Mouse (Mus musculus): ENCODE results near the gene Pdhx. TPM values are rescaled to one million over a fixed set of nuclear protein-coding genes. Genes with fewer than 3 reads are reported as not detected.

Pdhx gene
- total RNA-seq (2015) (13.5 and 16.8 TPM in 2 replicates), total RNA-seq (2017) (20.6 and 23.9 TPM in 2 replicates)

DNA sequence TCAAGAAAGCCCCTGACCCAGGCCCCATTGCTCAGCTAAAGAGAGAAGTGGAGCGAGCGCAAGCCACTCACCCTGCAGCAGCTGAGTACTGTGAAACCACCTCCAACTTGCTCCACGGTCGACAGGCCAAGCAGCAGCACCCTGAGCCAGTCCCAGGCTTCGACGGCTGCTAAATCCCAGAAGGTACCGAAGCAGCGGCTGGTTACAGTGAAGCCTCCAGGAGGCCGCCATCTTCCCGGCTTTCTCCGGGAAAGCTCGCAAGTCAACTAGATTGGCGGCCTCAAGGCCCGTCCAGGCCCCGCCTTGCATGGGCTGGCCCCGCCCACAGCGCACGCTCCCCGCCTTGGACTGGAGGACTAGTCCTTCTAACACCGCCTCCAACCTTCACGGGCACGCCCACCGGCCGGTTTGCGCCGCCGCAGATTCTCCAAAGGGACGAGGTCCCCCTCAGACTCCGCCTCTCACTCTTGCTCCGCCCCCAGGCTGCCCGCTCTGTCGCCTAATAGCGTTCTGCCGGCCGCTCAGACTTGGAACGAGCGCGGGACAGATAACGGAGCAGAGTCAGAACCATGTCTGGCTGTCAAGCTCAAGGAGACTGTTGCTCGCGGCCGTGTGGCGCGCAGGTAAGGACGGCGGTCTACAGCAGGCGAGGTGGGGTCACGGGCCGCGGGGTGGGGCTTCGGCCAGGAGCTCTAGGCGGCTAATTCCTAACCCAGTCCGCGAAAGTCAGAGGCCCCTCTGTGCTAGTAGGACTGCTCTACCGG lies at the start of gene Pdhx, which contains the start of gene Apip:
Gene Pdhx (minus strand): TSS at position 295 of the 764 bp plus-strand sequence.
Gene Apip (plus strand): TSS at position 457 of the 764 bp plus-strand sequence.
- peak; percentile 95 for ATAC-seq (ENCODE audit: poor library complexity, severe bottlenecking)

DNA sequence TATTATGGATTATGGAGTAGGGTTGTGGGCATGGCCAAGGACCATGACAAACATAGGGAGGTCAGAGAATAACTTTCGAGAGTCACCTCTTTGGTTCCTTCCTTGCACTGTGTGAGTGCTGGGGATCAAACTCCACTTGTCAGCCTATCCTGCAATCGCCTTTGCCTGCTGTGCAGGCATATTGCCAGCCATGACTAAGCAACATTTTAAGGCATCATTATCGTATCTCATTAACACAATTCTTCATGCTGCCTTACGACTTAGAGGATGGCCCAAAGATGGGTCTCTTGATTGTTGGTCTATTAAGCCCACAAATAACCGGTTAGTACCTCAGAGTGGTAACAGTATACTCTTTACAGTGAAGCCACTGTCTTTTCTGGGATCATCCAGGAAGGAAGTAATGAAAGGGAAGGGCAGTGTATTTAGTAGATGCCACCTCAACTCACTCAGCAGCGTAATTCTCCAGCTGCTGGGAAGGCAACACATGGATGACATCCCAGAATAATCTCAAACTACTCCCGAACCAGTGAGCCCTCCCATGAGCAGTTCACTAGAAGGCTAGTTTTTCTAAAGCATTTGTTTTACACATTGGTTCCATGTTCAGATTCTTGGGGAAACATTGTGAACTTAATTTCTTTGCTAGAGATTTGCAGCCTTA lies 46.0 kb upstream of the Pdhx start:
- no peak for ATAC-seq (ENCODE audit: poor library complexity, severe bottlenecking)

DNA sequence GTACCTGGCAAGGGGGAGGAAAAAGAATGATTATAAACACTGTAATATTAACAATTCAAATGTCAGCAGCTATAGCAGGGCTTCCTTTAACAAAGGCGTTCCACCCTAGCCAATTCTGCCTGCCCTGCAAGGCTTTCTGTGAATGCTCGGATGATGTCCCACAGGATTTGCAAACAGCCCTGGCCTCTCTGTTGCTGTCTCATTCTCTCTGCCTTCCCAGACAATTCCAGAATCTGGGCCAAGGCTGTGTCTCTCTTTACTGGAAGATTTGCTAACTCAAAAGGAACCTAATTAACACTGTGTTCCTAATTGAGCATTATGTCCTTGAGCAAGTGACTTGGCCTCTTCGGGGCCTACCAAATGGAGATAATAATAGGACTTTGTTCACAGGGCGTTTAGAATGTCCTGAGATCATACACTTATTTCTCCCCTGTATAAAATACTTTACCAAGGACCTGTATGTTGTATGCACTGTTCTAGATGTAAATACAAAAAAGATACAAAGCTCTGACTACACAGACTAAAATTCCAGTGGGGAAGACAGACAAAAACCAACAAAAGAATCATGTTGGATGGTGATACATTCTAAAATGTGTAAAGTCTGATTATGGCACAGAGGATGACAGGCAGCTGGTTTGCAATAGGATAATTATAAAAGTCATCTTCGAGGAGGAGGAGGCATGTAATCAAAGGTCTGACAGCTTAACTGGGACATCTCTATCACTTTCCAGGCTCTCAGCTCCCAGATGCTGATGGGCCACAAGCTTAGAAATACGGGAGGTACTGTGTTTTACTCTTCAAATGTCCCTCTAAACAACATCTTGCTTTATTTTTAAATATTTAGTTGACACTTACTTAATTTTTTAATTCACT lies 45.2 kb upstream of the Pdhx start:
- no peak for ATAC-seq (ENCODE audit: poor library complexity, severe bottlenecking)

DNA sequence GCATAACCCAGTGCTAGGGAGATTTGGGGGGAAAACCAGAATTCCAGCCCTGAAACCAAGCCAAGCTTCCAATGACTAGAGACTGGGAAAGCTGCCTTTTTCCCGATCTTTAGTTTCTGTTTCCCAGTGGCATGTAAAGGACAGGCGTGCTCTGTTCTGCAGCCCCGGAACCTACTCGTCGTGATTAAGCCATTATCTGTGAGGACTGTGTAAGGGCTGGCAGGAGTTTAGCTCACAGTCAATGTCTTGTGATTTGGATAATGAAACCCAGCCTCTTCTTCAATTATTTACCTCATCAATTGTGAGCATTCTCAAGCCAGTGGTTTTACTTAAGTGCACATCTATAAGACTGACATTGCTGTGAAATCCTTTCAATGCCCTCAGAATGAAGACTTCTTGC lies 43.9 kb upstream of the Pdhx start:
- no peak for ATAC-seq (ENCODE audit: poor library complexity, severe bottlenecking)

DNA sequence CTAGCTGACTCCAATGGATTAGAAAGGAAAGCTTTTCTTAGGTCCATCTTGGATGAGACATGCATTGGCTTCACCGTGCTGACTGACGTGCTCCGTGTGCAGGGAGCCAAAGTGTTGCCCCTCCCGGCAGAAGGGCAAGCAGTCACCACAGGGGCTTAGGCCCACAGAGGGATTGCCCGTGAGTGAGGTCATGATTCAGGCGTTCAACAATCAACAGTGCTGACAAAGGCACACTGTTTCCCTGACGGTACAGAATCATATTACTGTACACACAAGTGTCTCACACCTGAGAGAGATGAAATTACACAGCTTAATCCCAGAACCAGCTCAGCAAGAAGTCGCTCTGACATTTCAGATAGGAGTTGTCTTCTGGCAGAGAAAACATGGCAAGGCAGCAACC lies 38.4 kb upstream of the Pdhx start:
- no peak for ATAC-seq (ENCODE audit: poor library complexity, severe bottlenecking)

DNA sequence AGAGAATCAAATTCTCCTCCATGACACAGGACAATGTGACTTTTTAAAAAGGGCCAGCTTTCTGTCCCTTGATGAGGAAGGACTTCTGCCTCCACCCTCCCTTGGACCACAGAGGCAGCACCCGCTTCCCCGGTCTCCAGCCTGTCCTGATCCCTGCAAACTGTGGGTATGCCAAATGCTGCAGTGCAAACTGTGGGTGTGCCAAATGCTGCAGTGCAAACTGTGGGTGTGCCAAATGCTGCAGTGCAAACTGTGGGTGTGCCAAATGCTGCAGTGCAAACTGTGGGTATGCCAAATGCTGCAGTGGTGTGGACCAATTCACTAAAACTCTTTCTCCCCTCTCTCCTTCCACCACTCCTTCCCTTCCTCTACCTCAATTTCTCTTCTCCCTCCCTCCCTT lies 32.9 kb upstream of the Pdhx start:
- ATAC-seq (ENCODE audit: poor library complexity, severe bottlenecking): no peak

DNA sequence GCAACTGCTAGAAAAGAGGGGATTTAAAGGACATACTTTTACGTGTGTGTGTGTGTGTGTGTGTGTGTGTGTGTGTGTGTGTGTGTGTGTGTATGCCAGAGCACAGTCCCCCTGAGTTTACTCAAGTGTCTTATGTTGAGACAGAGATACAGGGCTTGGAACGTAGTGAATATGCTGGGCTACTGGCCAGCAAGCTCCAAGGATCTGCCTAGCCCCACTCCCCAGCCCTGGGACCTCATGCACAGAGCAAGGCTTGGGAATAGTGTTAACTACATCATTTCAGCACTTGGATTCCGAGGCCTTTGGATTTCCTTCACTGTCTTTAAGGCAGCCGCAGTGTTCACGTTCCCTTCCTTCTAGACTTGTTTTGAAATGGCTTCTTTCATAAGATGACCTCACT lies 29.3 kb upstream of the Pdhx start:
- ATAC-seq (ENCODE audit: poor library complexity, severe bottlenecking): no peak

DNA sequence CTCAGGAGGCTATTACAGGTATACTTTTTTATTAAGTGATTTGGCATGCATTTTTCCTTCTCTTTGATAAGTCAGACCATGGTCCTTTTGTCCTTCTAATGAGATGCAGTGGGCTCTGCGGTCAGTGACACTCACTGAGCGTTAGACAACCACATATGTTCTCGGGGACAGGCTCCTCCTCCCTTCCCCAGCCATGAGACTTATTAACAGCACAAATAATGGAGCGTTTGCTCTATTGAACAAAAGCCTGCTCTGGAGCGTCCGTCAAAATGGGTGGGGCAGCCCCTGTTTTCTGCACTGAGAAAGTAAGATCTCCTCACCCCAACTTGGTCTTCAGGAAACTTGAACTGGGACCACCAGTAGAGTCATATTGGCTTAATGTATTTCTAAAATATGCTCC lies 16.2 kb upstream of the Pdhx start:
- ATAC-seq (ENCODE audit: poor library complexity, severe bottlenecking): no peak

DNA sequence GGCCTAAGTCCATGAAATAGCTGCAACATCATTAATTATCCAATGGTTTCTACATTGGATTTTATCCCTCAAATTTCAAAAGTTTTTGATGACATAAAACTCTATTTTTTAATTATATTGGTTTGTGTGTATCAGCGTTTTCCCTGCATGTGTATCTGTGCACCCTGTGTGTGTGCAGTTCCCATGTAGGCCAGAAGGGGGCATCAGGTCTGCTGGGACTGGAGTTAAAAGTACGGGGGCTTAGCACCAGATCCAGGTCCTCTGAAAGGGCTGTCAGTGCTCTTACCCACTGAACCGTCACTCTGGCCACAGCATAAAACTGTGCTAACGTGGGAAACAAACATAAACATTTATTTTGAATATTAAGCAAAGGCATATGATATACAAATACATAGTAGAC lies 14.8 kb upstream of the Pdhx start:
- ATAC-seq (ENCODE audit: poor library complexity, severe bottlenecking): no peak

DNA sequence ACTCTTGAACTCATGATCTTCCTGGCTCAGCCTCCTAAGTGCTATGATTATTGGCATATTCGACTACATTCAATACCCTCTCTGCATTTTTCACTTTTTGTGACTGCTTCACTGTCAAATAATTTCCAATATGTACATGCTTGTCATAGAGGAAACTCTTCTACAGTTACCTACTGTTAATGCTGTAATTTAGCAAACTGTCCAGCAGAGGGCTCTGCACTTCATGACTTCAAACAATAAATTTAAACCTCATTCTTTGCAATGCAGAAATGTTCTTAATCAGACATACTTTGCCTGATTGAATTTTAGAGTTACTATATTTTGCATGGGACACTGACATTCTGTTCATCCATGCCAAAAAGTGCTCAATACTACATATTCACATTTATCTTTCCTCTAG lies 13.1 kb upstream of the Pdhx start:
- ATAC-seq (ENCODE audit: poor library complexity, severe bottlenecking): peak; percentile 63

DNA sequence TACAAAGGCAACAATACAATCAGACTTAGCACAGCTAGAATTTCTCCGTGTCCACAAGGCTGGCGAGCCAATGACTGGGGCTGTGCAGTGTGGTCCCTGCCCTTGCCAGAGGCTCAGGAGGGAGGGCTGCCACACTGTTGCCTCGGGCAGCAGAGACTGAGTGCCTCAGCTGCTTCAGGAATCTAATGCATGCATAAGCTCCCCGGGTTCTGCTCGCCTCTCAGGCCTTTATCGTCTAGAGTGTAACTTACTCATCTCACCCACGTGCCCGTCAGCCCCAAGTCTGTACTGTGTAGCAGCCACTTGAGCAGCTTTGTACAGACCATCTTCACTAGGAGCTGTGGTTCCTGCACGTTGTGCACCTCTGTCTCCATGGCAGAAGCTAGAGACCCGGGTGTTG lies 12.3 kb upstream of the Pdhx start:
- ATAC-seq (ENCODE audit: poor library complexity, severe bottlenecking): no peak

DNA sequence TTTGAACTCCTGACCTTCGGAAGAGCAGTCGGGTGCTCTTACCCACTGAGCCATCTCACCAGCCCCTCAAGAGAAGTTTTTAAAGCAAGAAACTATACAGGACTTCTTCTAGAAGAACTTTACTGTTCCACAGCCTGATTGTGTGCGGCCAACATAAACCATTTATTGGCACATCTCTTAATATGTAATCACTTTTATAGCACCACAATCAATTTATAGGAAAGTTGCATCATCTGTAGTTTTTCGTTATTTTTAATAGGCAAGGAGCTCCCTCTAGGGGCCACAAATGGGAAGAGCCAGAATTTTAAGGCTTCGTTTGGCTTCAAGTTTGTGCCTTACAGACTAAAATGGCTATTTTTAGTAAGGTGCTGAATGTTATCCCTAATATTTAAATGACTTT lies 11.1 kb upstream of the Pdhx start:
- peak; percentile 59 for ATAC-seq (ENCODE audit: poor library complexity, severe bottlenecking)

DNA sequence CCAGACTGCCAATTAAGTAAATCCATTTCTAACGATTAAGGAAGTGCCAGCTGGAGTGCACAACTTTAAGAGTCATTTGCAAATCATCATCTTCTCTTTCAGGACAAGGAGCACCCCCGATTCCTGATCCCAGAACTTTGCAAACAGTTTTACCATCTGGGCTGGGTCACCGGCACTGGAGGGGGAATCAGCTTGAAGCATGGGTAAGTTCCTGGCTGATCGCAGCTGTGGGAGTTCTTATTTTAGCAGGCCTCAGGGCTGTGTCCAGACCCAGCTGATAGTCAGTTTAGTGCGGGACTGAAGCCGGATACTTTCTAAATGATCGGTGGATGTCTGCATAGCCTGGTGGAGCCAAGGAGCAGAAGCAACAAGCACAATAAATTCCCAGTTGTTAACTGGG lies 9.5 kb upstream of the Pdhx start:
- no peak for ATAC-seq (ENCODE audit: poor library complexity, severe bottlenecking)

DNA sequence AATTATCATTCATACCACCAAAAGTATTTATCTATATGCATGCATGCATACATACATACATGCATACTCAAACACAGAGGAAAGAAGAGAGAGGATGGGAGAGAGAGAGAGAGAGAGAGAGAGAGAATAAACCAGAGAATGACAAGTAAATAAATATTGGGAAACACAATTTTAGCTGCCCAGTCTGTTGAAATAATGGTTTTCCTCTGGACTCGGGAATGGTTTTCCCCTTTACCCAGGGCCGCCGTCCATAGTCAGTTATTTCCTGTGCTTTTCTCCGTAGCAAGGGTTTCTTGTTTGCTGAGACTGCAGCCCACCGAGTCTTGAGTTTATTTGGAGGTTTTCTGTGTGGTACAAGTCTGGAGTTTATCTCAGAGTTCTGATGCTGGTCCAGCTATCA lies 8.4 kb upstream of the Pdhx start:
- ATAC-seq (ENCODE audit: poor library complexity, severe bottlenecking): no peak

DNA sequence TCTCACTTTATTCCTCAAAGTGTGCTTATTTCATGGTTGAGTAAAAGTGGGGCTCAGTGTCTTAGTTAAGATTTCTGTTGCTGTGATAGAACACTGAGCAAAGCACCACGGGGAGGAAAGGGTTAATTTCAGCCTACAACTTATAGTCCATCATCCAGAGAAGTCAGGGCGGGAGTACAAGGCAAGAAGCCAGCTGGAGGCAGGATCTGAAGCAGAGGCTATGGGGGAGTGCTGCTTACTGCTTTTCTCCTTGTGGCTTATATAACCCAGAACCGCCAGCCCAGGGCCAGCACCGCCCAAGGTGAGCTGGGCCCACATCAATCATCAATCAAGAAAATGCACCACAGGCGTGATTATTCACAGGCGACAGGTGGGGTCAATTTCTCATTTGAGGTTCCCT lies 7.8 kb upstream of the Pdhx start:
- ATAC-seq (ENCODE audit: poor library complexity, severe bottlenecking): no peak

DNA sequence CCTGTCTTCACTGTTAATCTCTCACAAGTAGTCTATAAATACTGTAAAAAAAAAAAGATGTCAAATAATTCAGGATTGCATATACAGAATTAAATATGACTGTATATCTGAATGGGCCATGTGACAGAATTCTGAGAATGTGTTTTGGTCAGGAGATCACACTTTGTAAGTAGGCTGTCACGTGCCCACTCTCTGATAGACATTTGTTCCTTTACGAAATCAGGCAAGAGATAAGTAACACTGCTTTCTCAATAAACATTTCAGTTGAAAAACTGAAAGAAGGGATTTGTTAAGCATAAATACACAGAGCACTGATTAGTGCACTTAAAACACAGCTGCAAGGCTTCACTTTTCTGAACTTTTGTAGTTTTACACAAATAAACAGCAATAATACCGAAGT lies 2.7 kb downstream of the Pdhx start:
- ATAC-seq (ENCODE audit: poor library complexity, severe bottlenecking): no peak

DNA sequence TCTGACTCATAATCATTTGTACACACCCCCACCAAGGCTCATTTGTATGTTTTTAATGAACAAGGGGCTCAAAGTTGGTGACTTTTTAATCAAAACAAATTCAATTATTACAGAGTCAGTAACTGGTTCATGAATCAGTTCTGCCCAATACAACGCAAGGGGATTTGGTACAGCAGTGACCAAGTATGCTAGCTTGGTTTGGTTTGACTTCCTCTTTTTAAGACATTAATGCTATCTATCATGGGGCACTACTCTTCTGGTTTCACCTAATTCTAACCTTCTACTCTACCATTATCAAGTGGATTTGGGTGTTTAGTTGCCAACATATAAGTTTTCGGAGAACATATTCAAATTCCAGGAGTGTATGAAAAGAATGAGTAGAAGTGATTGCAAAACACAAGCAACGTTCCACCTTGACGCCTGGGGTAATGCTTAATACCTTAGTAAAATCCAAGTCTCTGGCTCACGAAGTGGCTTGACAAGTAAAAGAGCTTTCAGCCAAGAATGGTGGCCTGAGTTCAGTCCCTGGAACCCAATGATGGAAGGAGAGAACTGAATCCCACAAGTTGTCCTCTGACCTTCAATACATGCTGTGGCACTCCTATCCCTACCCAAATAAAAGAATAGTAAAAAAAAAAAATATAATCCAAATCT lies 3.4 kb downstream of the Pdhx start:
- no peak for ATAC-seq (ENCODE audit: poor library complexity, severe bottlenecking)

DNA sequence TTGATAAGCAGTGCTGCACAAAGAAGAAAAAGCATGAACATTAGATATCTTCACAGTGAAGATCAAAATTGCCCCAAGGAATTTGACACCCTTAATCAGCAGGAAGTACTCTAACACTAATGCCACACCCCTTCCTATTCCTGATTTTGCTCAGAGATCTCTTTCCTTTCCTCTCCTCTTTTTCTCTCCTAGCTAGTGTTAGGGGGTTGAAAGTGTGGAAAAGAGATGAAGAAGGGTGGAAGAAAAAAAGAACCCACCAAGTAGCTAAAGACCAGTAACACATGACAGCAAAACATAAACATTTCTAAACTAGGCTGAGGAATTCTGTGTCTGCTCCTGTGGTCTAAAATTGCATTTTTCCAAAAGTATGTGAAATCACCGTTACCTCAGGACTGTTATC lies 4.7 kb downstream of the Pdhx start:
- ATAC-seq (ENCODE audit: poor library complexity, severe bottlenecking): no peak

DNA sequence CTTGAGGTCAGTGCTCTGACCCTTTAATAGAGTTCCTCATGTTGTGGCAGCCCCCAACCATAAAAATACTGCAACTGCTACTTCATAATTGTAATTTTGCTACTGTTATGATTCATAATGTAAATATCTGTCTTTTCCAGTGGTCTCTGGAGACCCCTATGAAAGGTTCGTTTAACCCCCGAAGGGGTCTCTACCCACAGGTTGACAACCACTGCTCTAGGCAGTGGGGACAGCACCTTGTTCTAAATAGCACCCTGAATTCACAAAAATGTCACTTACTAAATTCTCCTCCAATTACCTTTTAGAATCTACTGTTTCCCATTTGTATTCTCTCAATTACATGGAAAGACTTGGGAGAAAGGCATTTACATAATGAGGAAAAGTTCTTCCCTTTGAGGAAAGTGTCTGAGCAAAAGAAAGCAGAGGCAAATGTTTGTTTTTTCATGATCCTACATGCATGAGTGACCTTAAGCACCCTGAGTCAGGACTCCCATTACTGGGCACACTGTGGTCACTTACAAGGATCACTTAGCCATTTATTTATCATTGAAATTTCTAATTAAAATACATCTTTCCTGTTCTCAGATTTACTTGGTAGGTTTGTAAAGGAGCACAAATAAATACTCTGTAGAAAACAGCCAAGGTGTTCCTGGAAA lies 5.6 kb downstream of the Pdhx start:
- no peak for ATAC-seq (ENCODE audit: poor library complexity, severe bottlenecking)

DNA sequence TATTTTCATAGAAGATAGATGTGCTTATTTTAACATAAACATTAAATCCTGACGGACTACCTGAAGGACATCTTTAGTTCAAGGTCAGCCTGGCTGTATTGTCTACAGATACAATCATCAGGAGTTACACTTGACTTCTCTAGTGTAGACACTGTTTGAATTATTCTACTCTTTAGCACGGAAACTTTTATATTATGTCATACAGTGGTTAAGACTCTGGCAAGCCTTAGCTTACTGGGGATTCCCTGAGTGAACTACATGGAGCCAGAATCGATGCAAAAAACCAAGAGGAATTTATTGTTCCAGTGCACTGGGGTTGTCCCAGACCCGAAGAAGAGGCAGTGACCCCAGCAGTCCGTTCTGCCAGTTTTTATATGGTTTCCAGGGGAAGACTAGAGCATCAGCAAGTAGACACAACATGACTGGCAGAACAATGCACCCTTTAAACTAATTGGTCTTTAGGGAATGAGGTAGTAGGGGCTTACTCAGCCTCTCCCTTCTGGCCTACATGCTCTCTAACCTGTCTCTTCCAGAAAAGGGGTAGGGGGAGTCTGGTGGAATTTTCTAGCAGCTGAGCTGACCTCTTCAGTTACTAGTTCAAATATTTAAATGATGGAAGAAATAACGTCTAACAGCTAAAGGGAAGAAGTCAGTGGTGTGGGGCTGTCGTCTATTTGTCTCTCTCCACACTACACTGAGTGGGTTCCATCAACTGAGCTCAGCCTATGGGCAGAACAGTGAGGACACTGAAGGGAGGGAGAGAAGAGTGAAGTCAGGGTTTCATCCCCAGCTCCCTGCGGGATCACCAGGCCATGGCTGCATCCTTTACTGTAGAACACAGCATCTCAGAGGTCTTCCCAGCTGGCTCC lies 6.4 kb downstream of the Pdhx start:
- ATAC-seq (ENCODE audit: poor library complexity, severe bottlenecking): no peak

Data from megakaryocyte, adult 5-6 weeks (primary cell).